In genomic region chr11:61706232-61706631, GRCm38 (mm10) we compare ENCODE assay signal across 12 mouse cellular contexts.
"Had no signal": no experiment of that assay in that cellular context is flagged by ENCODE, and none has a peak within 500 bp of the region (broad histone marks: within the 10 kb centered on the region; RNA-seq: fewer than 3 reads in every experiment).

No protein-coding gene starts in this region.

- DNase-seq: retina, postnatal 1 day; right cerebral cortex, adult 18-20 months; right cerebral cortex, postnatal 14 days; right cerebral cortex, postnatal 25 days; right cerebral cortex, postnatal 4 days; spleen, adult 18-20 months; thymus, adult 18-20 months; thymus, adult 2 months; thymus, postnatal 14 days; thymus, postnatal 25 days; thymus, postnatal 36 days; thymus, postnatal 4 days had no signal
